Mouse (Mus musculus): ENCODE measurements at regions not wholly inside any gene's neighbourhood (a gene's known extent, or its start where the extent isn't known, plus 50 kb on each side); places are given as distances from the start of the nearest gene placed in this dataset.

GRCm38 (mm10) chr9:85174431-85174830, 138.1 kb upstream of the Gm11114 start:
- TF ChIP-seq MAFK (IDR thresholded peaks at IDR 0.05; ENCODE audit: insufficient read depth, low read depth, low read length) = no peak
- TF ChIP-seq CHD2 (IDR thresholded peaks at IDR 0.05; ENCODE audit: low read depth, low read length) = no peak
- no peak for TF ChIP-seq ZNF384 (IDR thresholded peaks at IDR 0.05; ENCODE audit: low read depth, low read length)
- TF ChIP-seq HCFC1 (IDR thresholded peaks at IDR 0.05; ENCODE audit: borderline replicate concordance, insufficient read depth, low read length) = no peak
- TF ChIP-seq ZC3H11A (IDR thresholded peaks at IDR 0.05; ENCODE audit: borderline replicate concordance, low read depth, low read length) = no peak
